In genomic region chr1:179169749-179170148, GRCm38 (mm10) we compare ENCODE assay signal across 18 mouse cellular contexts.
A peak's percentile ranks its signal among the peaks of the same experiment; 100 is the strongest.
DNase-seq lines count a peak whose midpoint lies in the region; ATAC-seq lines count a peak whose summit lies in the region.
"Had no signal": no experiment of that assay in that cellular context is flagged by ENCODE, and none has a peak within 500 bp of the region (broad histone marks: within the 10 kb centered on the region; RNA-seq: fewer than 3 reads in every experiment).

No protein-coding gene starts in this region.

- no peaks in the 10 kb centered on the region for H3K36me3 ChIP-seq in liver, embryonic 16.5 days (ENCODE audit: control insufficient read depth, insufficient read depth)
- H3K36me3 ChIP-seq in heart, embryonic 10.5 days = no peaks in the 10 kb centered on the region
- H3K36me3 ChIP-seq: embryonic facial prominence, embryonic 10.5 days; midbrain, embryonic 15.5 days; neural tube, embryonic 12.5 days had no signal

- H3K9ac ChIP-seq in liver, embryonic 16.5 days (ENCODE audit: low read depth, low read length) = no peak overlapping the region
- H3K9ac ChIP-seq: midbrain, embryonic 15.5 days; neural tube, embryonic 12.5 days had no signal

- H3K4me1 ChIP-seq in liver, embryonic 16.5 days (ENCODE audit: control insufficient read depth, low read depth, low read length) = no peaks in the 10 kb centered on the region; the same call in 1 of the 2 replicates
- peaks cover 9% of the 10 kb centered on the region for H3K4me1 ChIP-seq in heart, embryonic 10.5 days
- H3K4me1 ChIP-seq: midbrain, embryonic 15.5 days had no signal

- no peak overlapping the region for H3K4me3 ChIP-seq in liver, embryonic 16.5 days (ENCODE audit: low read depth, low read length)
- no peak overlapping the region for H3K4me3 ChIP-seq in heart, embryonic 10.5 days
- H3K4me3 ChIP-seq: embryonic facial prominence, embryonic 10.5 days; midbrain, embryonic 15.5 days; neural tube, embryonic 12.5 days had no signal

- peak; percentile 5 to 8 for DNase-seq in spleen, postnatal 36 days (ENCODE audit: low spot score in 2 of 2)
- DNase-seq in spleen, adult 12 weeks (ENCODE audit: low spot score) = no peak
- DNase-seq in thymus, postnatal 25 days = peak; percentile 28
- DNase-seq in cerebellum, adult 11 months = no peak
- no peak for DNase-seq in heart, embryonic 10.5 days (ENCODE audit: low spot score)
- DNase-seq in right cerebral cortex, postnatal 25 days = no peak
- DNase-seq: adrenal gland, postnatal 10 days; kidney, postnatal 10 days; lung, postnatal 14 days; spleen, adult 18-20 months had no signal

- 8% methylated on average over 3 of the region's 3 CpGs for WGBS in liver, embryonic 16.5 days (ENCODE audit: insufficient replicate concordance)
- WGBS in heart, embryonic 10.5 days = 53% methylated on average over 3 of the region's 3 CpGs

- ATAC-seq in hematopoietic stem cell, adult 5-6 weeks (replicated peaks in 1 of 2; ENCODE audit: insufficient read depth in 1 of 2, low FRiP score in 2 of 2, low TSS enrichment in 1 of 2, low read depth in 1 of 2, poor library complexity in 2 of 2, severe bottlenecking in 2 of 2) = peak; percentile 22 to 51; a peak in 2 of 4 replicates
- peak; percentile 82 for ATAC-seq in liver, embryonic 16.5 days (ENCODE audit: low read depth)
- ATAC-seq: hindbrain, postnatal 0 days; midbrain, embryonic 15.5 days; Patski had no signal

- no peak overlapping the region for H3K27ac ChIP-seq in liver, embryonic 16.5 days (ENCODE audit: low read length)
- H3K27ac ChIP-seq in heart, embryonic 10.5 days = no peak overlapping the region
- H3K27ac ChIP-seq: embryonic facial prominence, embryonic 10.5 days; hindbrain, postnatal 0 days; midbrain, embryonic 15.5 days; neural tube, embryonic 12.5 days had no signal

- no peak overlapping the region for H3K4me2 ChIP-seq in liver, embryonic 16.5 days (ENCODE audit: low read depth, low read length)
- H3K4me2 ChIP-seq: heart, embryonic 11.5 days; midbrain, embryonic 15.5 days; neural tube, embryonic 12.5 days had no signal

- no peaks in the 10 kb centered on the region for H3K27me3 ChIP-seq in liver, embryonic 16.5 days (ENCODE audit: control insufficient read depth, insufficient read depth, low read depth, low read length)
- H3K27me3 ChIP-seq in heart, embryonic 10.5 days (ENCODE audit: insufficient read depth, poor library complexity, severe bottlenecking) = no peaks in the 10 kb centered on the region
- H3K27me3 ChIP-seq: midbrain, embryonic 15.5 days; neural tube, embryonic 12.5 days; Patski had no signal

- no peaks in the 10 kb centered on the region for H3K9me3 ChIP-seq in liver, embryonic 16.5 days (replicated peaks; ENCODE audit: control insufficient read depth, low read length)
- no peaks in the 10 kb centered on the region for H3K9me3 ChIP-seq in heart, embryonic 10.5 days
- H3K9me3 ChIP-seq: embryonic facial prominence, embryonic 10.5 days; midbrain, embryonic 15.5 days; neural tube, embryonic 12.5 days had no signal

Comparison
In these comparisons a context has a peak if more than half of its experiments do, and no peak if none do; other contexts are left out.
1. DNase-seq: peak in spleen, postnatal 36 days (2 of 2) and thymus, postnatal 25 days (single experiment); none in spleen, adult 12 weeks (single experiment), cerebellum, adult 11 months (single experiment), heart, embryonic 10.5 days (single experiment) and right cerebral cortex, postnatal 25 days (single experiment).